Mouse (Mus musculus) heart, postnatal 0 days (tissue): ENCODE measurements around the gene Ccr10.

Experiments used
- CTCF ChIP-seq: IDR thresholded peaks from 2 replicates; pipeline ENCODE4 v1.5.1; 2016; ENCODE audit warnings: antibody characterized with exemption, control low read depth, low read depth
- EP300 ChIP-seq: IDR thresholded peaks from 2 replicates; pipeline ENCODE4 v1.6.1; 2016; ENCODE audit warnings: antibody characterized with exemption, low read depth

- TF ChIP-seq CTCF = peak; percentile 3; the same call in 1 of the 2 replicates
- TF ChIP-seq EP300 = no peak
Measured at GRCm38 (mm10) chr11:101170354-101170810, 4.9 kb downstream of the Ccr10 start, which contains the start of gene Cntnap1.
